Mouse (Mus musculus) kidney, postnatal 4 days (tissue): ENCODE data around the gene Nr4a3.
A peak's percentile ranks its signal among the peaks of the same experiment; 100 is the strongest.

Experiments used
- DNase-seq, 2 experiments: peaks; one replicate each; pipeline ENCODE4 v3.0.0; 2021; ENCODE audit warnings: mixed read lengths in 2 of 2

The Nr4a3 gene

GRCm38 (mm10) chr4:48050442-48050841 lies 5.5 kb downstream of the Nr4a3 start:
- DNase-seq: no peak

- DNase-seq: no peak
Observed at GRCm38 (mm10) chr4:48051086-48051673, 6.2 kb downstream of the Nr4a3 start.

- peak; percentile 33 to 49 for DNase-seq
Observed at GRCm38 (mm10) chr4:48051674-48052121, 6.7 kb downstream of the Nr4a3 start.

- DNase-seq: no peak
Observed at GRCm38 (mm10) chr4:48061716-48062115, 16.8 kb downstream of the Nr4a3 start.

- DNase-seq: peak; percentile 9 to 30
Observed at GRCm38 (mm10) chr4:48064311-48064710, 19.4 kb downstream of the Nr4a3 start.

- DNase-seq: no peak
Observed at GRCm38 (mm10) chr4:48066676-48067075, 21.7 kb downstream of the Nr4a3 start.

GRCm38 (mm10) chr4:48069111-48069510 lies 24.2 kb downstream of the Nr4a3 start:
- DNase-seq: no peak

GRCm38 (mm10) chr4:48072006-48072405 lies 27.1 kb downstream of the Nr4a3 start:
- DNase-seq: no peak

- no peak for DNase-seq
Observed at GRCm38 (mm10) chr4:48073325-48073724, 28.4 kb downstream of the Nr4a3 start.

- no peak for DNase-seq
Observed at GRCm38 (mm10) chr4:48074451-48075240, 29.7 kb downstream of the Nr4a3 start.

- DNase-seq: peak; percentile 20 to 35
Observed at GRCm38 (mm10) chr4:48076693-48077471, 31.9 kb downstream of the Nr4a3 start.

GRCm38 (mm10) chr4:48078213-48078612 lies 33.3 kb downstream of the Nr4a3 start:
- no peak for DNase-seq

GRCm38 (mm10) chr4:48079285-48080039 lies 34.5 kb downstream of the Nr4a3 start:
- no peak for DNase-seq

- no peak for DNase-seq
Observed at GRCm38 (mm10) chr4:48083452-48083851, 38.5 kb downstream of the Nr4a3 start.

- DNase-seq: no peak
Observed at GRCm38 (mm10) chr4:48086609-48087008, 41.7 kb downstream of the Nr4a3 start.

- no peak for DNase-seq
Observed at GRCm38 (mm10) chr4:48087497-48087896, 42.5 kb downstream of the Nr4a3 start.

GRCm38 (mm10) chr4:48093221-48093620 lies 48.3 kb downstream of the Nr4a3 start:
- no peak for DNase-seq

GRCm38 (mm10) chr4:48100217-48100616 lies 55.3 kb downstream of the Nr4a3 start:
- DNase-seq: no peak

- DNase-seq: no peak
Observed at GRCm38 (mm10) chr4:48101981-48102380, 57.0 kb downstream of the Nr4a3 start.

- DNase-seq: no peak
Observed at GRCm38 (mm10) chr4:48105387-48105786, 60.4 kb downstream of the Nr4a3 start.

- DNase-seq: no peak
Observed at GRCm38 (mm10) chr4:48107086-48107485, 62.1 kb downstream of the Nr4a3 start.

GRCm38 (mm10) chr4:48108591-48108990 lies 63.6 kb downstream of the Nr4a3 start:
- DNase-seq: no peak

GRCm38 (mm10) chr4:48110331-48110730 lies 65.4 kb downstream of the Nr4a3 start:
- DNase-seq: no peak
